Mouse (Mus musculus) bone marrow, adult 2 months (tissue): ENCODE measurements around the gene Gm17660.

Source experiments
- CTCF ChIP-seq: fragments of 200-500 bp; IDR thresholded peaks from 2 replicates; pipeline ENCODE4 v1.5.1; 2011; ENCODE audit warnings: low read length, control low read depth; ENCODE audit not compliant: control insufficient read depth, insufficient read depth
- POLR2A ChIP-seq: fragments of 200-500 bp; IDR thresholded peaks from 2 replicates; pipeline ENCODE4 v1.6.1; 2011; ENCODE audit warnings: low read depth, mild to moderate bottlenecking, control low read depth, low read length, borderline replicate concordance; ENCODE audit not compliant: control insufficient read depth

GRCm38 (mm10) chr5:104061936-104062772 lies 15.3 kb downstream of the Gm17660 start:
- TF ChIP-seq POLR2A (no peak), CTCF (no peak)
